In the genomic region with DNA sequence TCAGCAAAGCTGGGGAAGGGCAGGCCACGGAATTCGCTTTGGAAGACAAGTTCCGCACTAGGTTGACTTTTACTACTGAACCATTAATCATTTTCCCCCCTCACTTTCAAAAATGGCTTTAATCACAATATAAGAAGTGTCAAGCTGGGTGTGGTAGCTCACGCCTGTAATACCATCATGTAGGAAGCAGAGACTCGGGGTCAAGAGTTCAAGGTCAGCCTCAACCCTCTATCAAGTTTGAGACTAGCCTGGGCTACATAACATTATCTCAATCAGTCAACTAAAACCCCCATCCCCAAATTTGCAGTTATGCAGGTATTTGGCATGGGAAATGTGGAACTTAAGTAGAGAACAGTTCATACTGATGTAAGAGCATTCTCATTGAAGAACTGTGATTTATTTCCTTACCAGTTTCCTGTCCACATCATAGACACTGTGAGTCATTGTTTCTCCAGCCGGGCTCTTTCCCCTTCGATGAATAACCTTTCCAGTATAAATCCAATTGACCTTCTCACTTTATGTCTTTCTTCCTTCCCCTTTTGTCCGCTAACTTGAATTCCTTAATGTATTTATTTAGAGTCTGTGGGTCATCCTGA, we compare ENCODE assay signal across 21 mouse cellular contexts.
DNase-seq lines count a peak whose midpoint lies in the region; ATAC-seq and TF ChIP-seq lines count a peak whose summit lies in the region.
"Had no signal": no experiment of that assay in that cellular context is flagged by ENCODE, and none has a peak within 500 bp of the region (broad histone marks: within the 10 kb centered on the region; RNA-seq: fewer than 3 reads in every experiment).

No protein-coding gene starts in this region.

- ATAC-seq in kidney, postnatal 0 days (replicated peaks; ENCODE audit: low FRiP score, low read depth) = no peak
- ATAC-seq in kidney, embryonic 14.5 days (ENCODE audit: low FRiP score, low TSS enrichment) = no peak
- ATAC-seq: CD4-positive, CD25-positive, alpha-beta regulatory T cell, adult 4 months; hindbrain, postnatal 0 days; intestine, postnatal 0 days; liver, postnatal 0 days had no signal

- H3K27ac ChIP-seq in heart, adult 2 months = peak overlapping the region; percentile 29
- H3K27ac ChIP-seq in kidney, postnatal 0 days = no peak overlapping the region
- H3K27ac ChIP-seq in kidney, embryonic 14.5 days (ENCODE audit: low read depth, low read length) = no peak overlapping the region
- H3K27ac ChIP-seq: embryonic facial prominence, embryonic 10.5 days; forebrain, embryonic 12.5 days; hindbrain, postnatal 0 days; midbrain, embryonic 10.5 days had no signal

- H3K79me2 ChIP-seq in heart, adult 2 months (replicated peaks; ENCODE audit: control insufficient read depth, insufficient read depth, low read length) = no peaks in the 10 kb centered on the region

- H3K4me3 ChIP-seq in heart, adult 2 months = no peak overlapping the region
- H3K4me3 ChIP-seq in kidney, postnatal 0 days (replicated peaks; ENCODE audit: low read depth, low read length) = no peak overlapping the region
- no peak overlapping the region for H3K4me3 ChIP-seq in kidney, embryonic 14.5 days (ENCODE audit: low read length)
- H3K4me3 ChIP-seq: embryonic facial prominence, embryonic 10.5 days; forebrain, embryonic 12.5 days; midbrain, embryonic 10.5 days had no signal

- no peak for TF ChIP-seq CTCF in heart, adult 2 months (IDR thresholded peaks at IDR 0.05)
- TF ChIP-seq CTCF in kidney, postnatal 0 days (IDR thresholded peaks at IDR 0.05; ENCODE audit: low read depth) = no peak

- 69% methylated on average over 8 of the region's 8 CpGs for WGBS in heart, adult 2 months
- WGBS in kidney, postnatal 0 days = 55% methylated on average over 8 of the region's 8 CpGs
- WGBS in kidney, embryonic 14.5 days = 51% methylated on average over 8 of the region's 8 CpGs

- H3K4me1 ChIP-seq in heart, adult 2 months (ENCODE audit: control insufficient read depth, insufficient read depth, low read length) = peaks cover 2% of the 10 kb centered on the region
- H3K4me1 ChIP-seq in kidney, postnatal 0 days (replicated peaks; ENCODE audit: insufficient read depth, low read length) = no peaks in the 10 kb centered on the region
- no peaks in the 10 kb centered on the region for H3K4me1 ChIP-seq in kidney, embryonic 14.5 days (ENCODE audit: control insufficient read depth, insufficient read depth, low read length)
- H3K4me1 ChIP-seq: embryonic facial prominence, embryonic 10.5 days; forebrain, embryonic 12.5 days; midbrain, embryonic 10.5 days had no signal

- peaks cover 5% of the 10 kb centered on the region for H3K36me3 ChIP-seq in heart, adult 2 months (ENCODE audit: control insufficient read depth, insufficient read depth, low read length)
- no peaks in the 10 kb centered on the region for H3K36me3 ChIP-seq in kidney, postnatal 0 days (ENCODE audit: insufficient read depth, low read length)
- no peaks in the 10 kb centered on the region for H3K36me3 ChIP-seq in kidney, embryonic 14.5 days (ENCODE audit: control insufficient read depth, insufficient read depth, low read length)
- H3K36me3 ChIP-seq: embryonic facial prominence, embryonic 10.5 days; forebrain, embryonic 12.5 days; midbrain, embryonic 10.5 days had no signal

- no peak for DNase-seq in heart, adult 2 months
- no peak for DNase-seq in heart, postnatal 10 days
- DNase-seq in kidney, postnatal 0 days (ENCODE audit: low spot score) = peak; percentile 76
- DNase-seq in R1 (ENCODE audit: low read depth, low spot score) (peak; percentile 73), liver (no peak)
- DNase-seq in kidney, postnatal 14 days = peak; percentile 28
- DNase-seq: cerebellum, adult 9-10 months; gastrocnemius, postnatal 25 days; heart, postnatal 4 days; left cerebral cortex, postnatal 4 days; liver, postnatal 0 days; lung, postnatal 4 days; right cerebral cortex, postnatal 25 days; thymus, postnatal 4 days had no signal

- no peak for TF ChIP-seq POLR2A in heart, adult 2 months (IDR thresholded peaks at IDR 0.05; ENCODE audit: insufficient read depth, low read depth, low read length)

- no peaks in the 10 kb centered on the region for H3K27me3 ChIP-seq in heart, adult 2 months (ENCODE audit: control insufficient read depth, insufficient read depth, low read length)
- no peaks in the 10 kb centered on the region for H3K27me3 ChIP-seq in kidney, postnatal 0 days (ENCODE audit: insufficient read depth, low read length)
- no peaks in the 10 kb centered on the region for H3K27me3 ChIP-seq in kidney, embryonic 14.5 days (ENCODE audit: control insufficient read depth, insufficient read depth, low read length)
- H3K27me3 ChIP-seq: forebrain, embryonic 12.5 days had no signal

- H3K9me3 ChIP-seq in kidney, postnatal 0 days (replicated peaks; ENCODE audit: low read length) = no peaks in the 10 kb centered on the region
- H3K9me3 ChIP-seq in kidney, embryonic 14.5 days (ENCODE audit: control insufficient read depth, low read length) = no peaks in the 10 kb centered on the region
- H3K9me3 ChIP-seq: embryonic facial prominence, embryonic 10.5 days; forebrain, embryonic 12.5 days; midbrain, embryonic 10.5 days had no signal

- intact Hi-C loops in heart, adult 2 months (cut with DNase I) = no loop called here
- intact Hi-C loops in heart, postnatal 10 days (cut with DNase I) = no loop called here

- no peak for TF ChIP-seq EP300 in heart, adult 2 months (IDR thresholded peaks at IDR 0.05; ENCODE audit: insufficient read depth, low read depth, low read length)

- H3K4me2 ChIP-seq in kidney, postnatal 0 days (ENCODE audit: low read length) = no peak overlapping the region
- H3K4me2 ChIP-seq in kidney, embryonic 14.5 days (replicated peaks; ENCODE audit: low read depth, low read length) = no peak overlapping the region
- H3K4me2 ChIP-seq: forebrain, embryonic 12.5 days had no signal

- H3K9ac ChIP-seq in heart, adult 2 months (ENCODE audit: low read depth, low read length) = no peak overlapping the region
- no peak overlapping the region for H3K9ac ChIP-seq in kidney, postnatal 0 days (ENCODE audit: low read depth, low read length)
- H3K9ac ChIP-seq in kidney, embryonic 14.5 days (ENCODE audit: low read depth, low read length) = no peak overlapping the region
- H3K9ac ChIP-seq: forebrain, embryonic 12.5 days; liver, postnatal 0 days had no signal

Comparison
In these comparisons a context has a peak if more than half of its experiments do, and no peak if none do; other contexts are left out.
1. DNase-seq: peak in kidney, postnatal 0 days (single experiment), R1 (single experiment) and kidney, postnatal 14 days (single experiment); none in heart, adult 2 months (0 of 2), heart, postnatal 10 days (0 of 2) and liver (single experiment).